Mouse (Mus musculus) brain, embryonic 14.5 days (tissue): Measurements from ENCODE around the gene Fam71b.

Experiments
- CTCF ChIP-seq: fragments of 200-500 bp; IDR thresholded peaks from 2 replicates; pipeline ENCODE4 v1.5.1; 2012; ENCODE audit warnings: inconsistent platforms, mild to moderate bottlenecking, moderate library complexity, borderline replicate concordance; ENCODE audit not compliant: insufficient read depth, insufficient read length; ENCODE audit errors: extremely low read depth
- POLR2A ChIP-seq: fragments of 200-500 bp; IDR thresholded peaks from 2 replicates; pipeline ENCODE4 v1.6.1; 2012; ENCODE audit warnings: mild to moderate bottlenecking, inconsistent platforms, borderline replicate concordance; ENCODE audit not compliant: poor library complexity, insufficient read depth, insufficient read length, severe bottlenecking; ENCODE audit errors: extremely low read depth

DNA sequence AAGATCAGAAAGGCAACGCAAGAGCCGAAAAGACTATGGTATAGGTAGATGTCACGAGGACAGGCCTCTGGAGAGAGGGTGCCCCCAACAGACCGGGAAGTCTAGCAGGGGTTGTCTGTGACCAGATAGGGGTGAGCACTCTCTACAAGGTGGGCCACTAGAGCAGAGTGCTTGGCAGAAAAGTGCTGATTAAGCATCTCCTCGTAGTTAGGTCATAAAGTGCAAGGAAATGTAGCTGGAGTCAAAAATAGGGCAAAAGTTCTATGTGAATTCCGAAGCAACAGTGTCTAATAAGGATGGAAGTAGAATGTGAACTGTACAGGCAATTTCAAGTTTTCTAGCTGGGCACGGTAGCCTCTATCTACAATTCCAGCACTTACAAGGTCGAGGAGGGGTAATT is 25.1 kb upstream of the Fam71b start:
- TF ChIP-seq POLR2A: no peak
- no peak for TF ChIP-seq CTCF
